Mouse (Mus musculus) liver, embryonic 18 days (tissue): Measurements from ENCODE around the gene Svs3a. TPM values are rescaled to one million over a fixed set of nuclear protein-coding genes. Genes with fewer than 3 reads are reported as not detected.

ENCODE experiments used
- polyA plus RNA-seq: library from polyadenylated mRNA; depleted of rRNA; stranded (reverse); fragments of >200 nt; gene quantifications from 2 replicates; pipeline ENCODE4 v1.2.3, GENCODE M21; 2012; rRNA removed

Svs3a gene
- polyA plus RNA-seq = not detected in 2 replicates

DNA sequence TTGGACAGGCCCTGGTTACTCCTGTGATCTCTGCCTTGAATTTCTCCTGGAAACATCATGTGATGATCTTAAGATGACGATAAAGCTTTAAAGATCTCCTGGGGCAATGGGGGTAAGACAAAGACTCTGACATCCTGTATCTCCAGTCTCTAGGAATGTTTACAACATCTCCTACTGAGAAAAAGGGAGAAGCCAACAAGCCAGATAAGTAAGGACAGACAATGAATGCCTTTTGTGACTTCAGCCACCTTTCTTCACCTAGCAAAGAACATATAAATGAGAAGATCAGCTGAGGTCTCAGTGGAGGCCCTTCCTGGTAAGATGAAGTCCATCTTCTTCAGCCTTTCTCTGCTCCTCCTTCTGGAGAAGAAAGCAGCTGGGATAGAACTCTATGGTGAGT lies at the start of gene Svs3a:
Gene Svs3a (plus strand): TSS at position 301 of the 400 bp plus-strand sequence.

DNA sequence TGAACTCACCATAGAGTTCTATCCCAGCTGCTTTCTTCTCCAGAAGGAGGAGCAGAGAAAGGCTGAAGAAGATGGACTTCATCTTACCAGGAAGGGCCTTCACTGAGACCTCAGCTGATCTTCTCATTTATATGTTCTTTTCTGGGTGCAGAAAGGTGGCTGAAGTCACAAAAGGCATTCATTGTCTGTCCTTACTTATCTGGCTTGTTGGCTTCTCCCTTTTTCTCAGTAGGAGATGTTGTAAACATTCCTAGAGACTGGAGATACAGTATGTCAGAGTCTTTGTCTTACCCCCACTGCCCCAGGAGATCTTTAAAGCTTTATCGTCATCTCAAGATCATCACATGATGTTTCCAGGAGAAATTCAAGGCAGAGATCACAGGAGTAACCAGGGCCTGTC lies 32.5 kb upstream of the Svs3a start, which contains the start of gene Svs3b:
Gene Svs3b (minus strand): TSS at position 101 of the 400 bp plus-strand sequence.

DNA sequence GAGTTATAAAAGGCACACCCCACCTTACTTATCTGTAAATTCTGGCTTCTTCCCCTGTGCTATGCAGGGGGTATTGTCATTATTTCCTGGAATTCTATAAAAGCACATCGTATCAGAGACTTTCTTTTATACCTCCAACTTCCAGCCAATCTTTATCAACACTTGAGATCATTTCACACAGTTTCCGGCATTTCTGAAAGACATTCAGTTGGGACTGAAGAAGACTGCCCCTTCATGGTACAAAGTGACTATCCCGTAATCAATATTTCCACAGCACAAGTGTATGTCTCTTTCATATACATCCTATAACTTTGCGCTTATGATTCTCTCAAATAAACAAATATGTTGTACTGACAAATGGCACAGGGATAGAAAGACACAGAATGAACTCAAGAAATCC lies 10.7 kb upstream of the Svs3a start, which contains the start of gene Svs4:
Gene Svs4 (minus strand): TSS at position 101 of the 400 bp plus-strand sequence.

DNA sequence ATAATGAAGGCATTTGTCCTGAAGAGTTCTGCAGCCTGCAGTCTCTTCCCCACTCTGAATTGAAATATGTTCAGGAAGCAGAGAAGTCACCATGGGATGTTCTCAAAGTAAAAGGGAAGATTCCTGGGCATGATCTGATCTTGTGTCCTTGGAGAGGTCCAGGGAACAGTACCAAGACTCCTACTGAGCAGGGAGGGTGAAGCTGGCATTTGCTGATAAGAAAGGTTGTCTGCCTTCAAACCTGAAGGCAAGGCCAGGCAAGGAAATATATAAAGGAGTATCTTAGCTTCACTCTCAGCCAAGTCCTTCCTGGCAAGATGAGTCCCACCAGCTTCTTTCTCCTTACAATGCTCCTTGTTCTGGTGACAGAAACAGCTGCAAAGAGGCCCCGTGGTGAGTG lies 27.4 kb downstream of the Svs3a start, which contains the start of gene Svs6:
Gene Svs6 (plus strand): TSS at position 301 of the 400 bp plus-strand sequence.

DNA sequence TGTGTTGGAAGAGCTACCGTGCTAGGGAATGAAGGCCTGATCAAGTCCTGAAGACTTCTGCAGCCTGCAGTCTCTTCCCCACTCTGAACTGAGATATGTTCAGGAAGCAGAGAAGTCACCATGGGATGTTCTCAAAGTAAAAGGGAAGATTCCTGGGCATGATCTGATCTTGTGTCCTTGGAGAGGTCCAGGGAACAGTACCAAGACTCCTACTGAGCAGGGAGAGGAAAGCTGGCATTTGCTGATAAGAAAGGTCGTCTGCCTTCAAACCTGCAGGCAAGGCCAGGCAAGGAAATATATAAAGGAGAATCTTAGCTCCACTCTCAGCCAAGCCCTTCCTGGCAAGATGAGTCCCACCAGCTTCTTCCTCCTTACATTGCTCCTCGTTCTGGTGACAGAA lies 43.4 kb downstream of the Svs3a start, which contains the start of gene Svs5:
Gene Svs5 (plus strand): TSS at position 301 of the 400 bp plus-strand sequence.

Other genes with a start within 250 kb of the Svs3a start
- 10.4 and 10.8 TPM in 2 replicates for gene Stk4, start 218.9 kb upstream of the Svs3a start, polyA plus RNA-seq
- 11.1 and 11.6 TPM in 2 replicates for gene Tomm34, start 218.1 kb upstream of the Svs3a start, polyA plus RNA-seq
- gene Kcns1, start 118.2 kb upstream of the Svs3a start, polyA plus RNA-seq = 0.01 TPM in 2 replicates
- gene Wfdc5, start 106.5 kb upstream of the Svs3a start, polyA plus RNA-seq = not detected in 2 replicates
- gene Wfdc12, start 98.7 kb upstream of the Svs3a start, polyA plus RNA-seq = not detected in 2 replicates
- not detected in 2 replicates for gene Wfdc15a, start 89.1 kb upstream of the Svs3a start, polyA plus RNA-seq
- 0.07 and 0.16 TPM in 2 replicates for gene Wfdc15b, start 67.6 kb upstream of the Svs3a start, polyA plus RNA-seq
- gene Svs2, start 50.8 kb upstream of the Svs3a start, polyA plus RNA-seq = not detected in 2 replicates
- gene Svs3b, start 32.6 kb upstream of the Svs3a start, polyA plus RNA-seq = not detected in 2 replicates
- gene Svs4, start 10.8 kb upstream of the Svs3a start, polyA plus RNA-seq = not detected in 2 replicates
- not detected in 2 replicates for gene Svs6, start 27.5 kb downstream of the Svs3a start, polyA plus RNA-seq
- gene Svs5, start 43.5 kb downstream of the Svs3a start, polyA plus RNA-seq = not detected in 2 replicates
- gene Slpi, start 99.8 kb downstream of the Svs3a start, polyA plus RNA-seq = 25.7 and 26.9 TPM in 2 replicates
- gene Rbpjl, start 113.9 kb downstream of the Svs3a start, polyA plus RNA-seq = 0.01 and 0.13 TPM in 2 replicates
- 0.17 and 0.21 TPM in 2 replicates for gene Matn4, start 115.9 kb downstream of the Svs3a start, polyA plus RNA-seq
- 46.8 and 52.3 TPM in 2 replicates for gene Sdc4, start 154.6 kb downstream of the Svs3a start, polyA plus RNA-seq
- gene Sys1, start 167.7 kb downstream of the Svs3a start, polyA plus RNA-seq = 20.3 and 20.5 TPM in 2 replicates
- 0.55 and 0.61 TPM in 2 replicates for gene Gm20458, start 171.7 kb downstream of the Svs3a start, polyA plus RNA-seq
- gene Trp53tg5, start 184.5 kb downstream of the Svs3a start, polyA plus RNA-seq = not detected in 2 replicates
- 11.3 and 12.0 TPM in 2 replicates for gene Dbndd2, start 196.8 kb downstream of the Svs3a start, polyA plus RNA-seq
- gene Pigt, start 208.3 kb downstream of the Svs3a start, polyA plus RNA-seq = 15.6 and 19.3 TPM in 2 replicates